Comparison of ENCODE assay signal across 14 mouse cellular contexts in genomic region chr19:32645939-32646338, GRCm38 (mm10).
"Had no signal": no experiment of that assay in that cellular context is flagged by ENCODE, and none has a peak within 500 bp of the region (broad histone marks: within the 10 kb centered on the region; RNA-seq: fewer than 3 reads in every experiment).

No protein-coding gene starts in this region.

- H3K27ac ChIP-seq: liver, embryonic 12.5 days; liver, embryonic 14.5 days; midbrain, embryonic 12.5 days; neural tube, embryonic 12.5 days had no signal

- ATAC-seq: liver, embryonic 12.5 days; midbrain, embryonic 16.5 days had no signal

- H3K36me3 ChIP-seq: liver, embryonic 12.5 days; midbrain, embryonic 12.5 days; neural tube, embryonic 12.5 days had no signal

- H3K4me3 ChIP-seq: liver, embryonic 12.5 days; midbrain, embryonic 12.5 days; neural tube, embryonic 12.5 days had no signal

- H3K27me3 ChIP-seq: liver, embryonic 12.5 days; midbrain, embryonic 12.5 days; neural tube, embryonic 12.5 days had no signal

- DNase-seq: lung, adult 18-20 months; lung, embryonic 14.5 days; lung, postnatal 10 days; lung, postnatal 4 days; midbrain, embryonic 14.5 days; right cerebral cortex, postnatal 14 days; thymus, adult 18-20 months; thymus, postnatal 14 days; thymus, postnatal 36 days had no signal
